ENCODE assay signal across 11 mouse cellular contexts in the genomic region with DNA sequence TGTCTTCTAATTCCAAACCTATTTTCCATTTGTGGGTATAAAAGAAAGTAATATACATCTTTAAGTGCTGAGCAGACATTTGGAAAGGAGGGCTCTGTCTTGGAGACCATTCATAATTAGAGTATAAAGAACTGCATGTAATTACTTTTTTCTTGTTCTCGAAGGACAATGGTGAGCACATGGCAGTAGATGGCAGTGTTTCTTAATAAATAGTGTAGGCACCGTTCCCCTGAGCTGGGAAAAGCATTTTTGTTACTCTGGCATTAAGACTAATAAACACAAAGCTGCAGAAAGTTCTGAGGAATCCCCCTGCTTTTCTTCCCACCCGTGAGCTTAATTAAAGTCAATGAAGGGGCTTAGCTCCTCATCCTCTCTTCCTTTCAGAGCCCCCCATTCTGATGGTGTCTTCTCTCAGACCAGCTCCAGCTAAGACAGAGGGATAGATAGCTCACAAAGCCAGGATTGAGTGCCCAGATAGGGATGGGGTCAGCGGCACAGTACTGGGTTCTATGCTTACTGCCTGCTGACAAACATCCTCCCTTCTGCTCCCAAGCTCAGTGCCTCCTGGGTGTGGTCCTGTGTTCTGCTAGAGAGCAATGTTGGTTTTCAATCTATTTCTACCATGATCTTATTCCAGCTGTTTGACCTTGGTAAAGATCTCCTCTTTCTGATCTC. TPM values are rescaled to one million over a fixed set of nuclear protein-coding genes. Genes with fewer than 3 reads are reported as not detected.
DNase-seq lines count a peak whose midpoint lies in the region; ATAC-seq and TF ChIP-seq lines count a peak whose summit lies in the region.
"Had no signal": no experiment of that assay in that cellular context is flagged by ENCODE, and none has a peak within 500 bp of the region (broad histone marks: within the 10 kb centered on the region; RNA-seq: fewer than 3 reads in every experiment).

No protein-coding gene starts in this region.

- 13% methylated on average over 4 of the region's 4 CpGs for WGBS in midbrain, embryonic 16.5 days

- peak; percentile 76 for TF ChIP-seq CTCF in layer of hippocampus, adult 2 months (conservative IDR thresholded peaks at IDR 0.05)

- no peak overlapping the region for H3K4me2 ChIP-seq in midbrain, embryonic 16.5 days (ENCODE audit: low read length)
- H3K4me2 ChIP-seq: embryonic facial prominence, embryonic 13.5 days; limb, embryonic 13.5 days had no signal

- no peak overlapping the region for H3K4me3 ChIP-seq in layer of hippocampus, adult 2 months
- H3K4me3 ChIP-seq in midbrain, embryonic 16.5 days (ENCODE audit: low read depth, low read length), result no peak overlapping the region
- H3K4me3 ChIP-seq: embryonic facial prominence, embryonic 13.5 days; limb, embryonic 13.5 days had no signal

- no peaks in the 10 kb centered on the region for H3K9me3 ChIP-seq in midbrain, embryonic 16.5 days (replicated peaks; ENCODE audit: control insufficient read depth, low read length, poor library complexity, severe bottlenecking)
- H3K9me3 ChIP-seq: embryonic facial prominence, embryonic 13.5 days; limb, embryonic 13.5 days had no signal

- ATAC-seq in midbrain, embryonic 16.5 days, result peak; percentile 69

- H3K36me3 ChIP-seq in midbrain, embryonic 16.5 days (ENCODE audit: control insufficient read depth, insufficient read depth, low read length), result no peaks in the 10 kb centered on the region
- H3K36me3 ChIP-seq: embryonic facial prominence, embryonic 13.5 days; limb, embryonic 13.5 days had no signal

- no peaks in the 10 kb centered on the region for H3K27me3 ChIP-seq in midbrain, embryonic 16.5 days (ENCODE audit: control insufficient read depth, insufficient read depth, low read depth, low read length)

- no peak overlapping the region for H3K9ac ChIP-seq in midbrain, embryonic 16.5 days (ENCODE audit: low read depth, low read length)
- H3K9ac ChIP-seq: embryonic facial prominence, embryonic 13.5 days; limb, embryonic 13.5 days had no signal

- DNase-seq in layer of hippocampus, adult 2 months (ENCODE audit: low spot score in 2 of 2), result peak in 1 of 2 experiments; percentile 28
- no peak for DNase-seq in layer of hippocampus, postnatal 25 days (ENCODE audit: extremely low spot score in 1 of 2, low spot score in 1 of 2)
- DNase-seq in NIH3T3 (ENCODE audit: low read depth), result peak; percentile 53
- DNase-seq in embryo, embryonic 10.5 days (ENCODE audit: low spot score), result peak; percentile 54
- DNase-seq in spleen, postnatal 4 days (ENCODE audit: low spot score in 2 of 2), result no peak
- DNase-seq in adrenal gland, postnatal 10 days, result no peak
- DNase-seq in gastrocnemius, postnatal 4 days (ENCODE audit: low spot score in 2 of 2), result no peak
- DNase-seq: kidney, postnatal 10 days had no signal

- peaks cover 2% of the 10 kb centered on the region; the same call in 1 of the 2 replicates for H3K4me1 ChIP-seq in midbrain, embryonic 16.5 days (ENCODE audit: control insufficient read depth, insufficient read depth, low read length)
- H3K4me1 ChIP-seq: embryonic facial prominence, embryonic 13.5 days; limb, embryonic 13.5 days had no signal

- H3K27ac ChIP-seq in layer of hippocampus, adult 2 months, result no peak overlapping the region
- 0 out of 2 replicates have a peak overlapping the region, but pooled peaks have one; percentile 12 for H3K27ac ChIP-seq in midbrain, embryonic 16.5 days (ENCODE audit: low read length)
- H3K27ac ChIP-seq: embryonic facial prominence, embryonic 13.5 days; limb, embryonic 13.5 days had no signal

RNA-seq across cellular contexts. Expression of a gene that starts 29.3 kb away (rescaled TPM):
- 10 to 100 TPM; 27.9 to 28.9 TPM for total RNA-seq in layer of hippocampus, adult 2 months (2021)
- total RNA-seq in layer of hippocampus, postnatal 25 days (2021), result 10 to 100 TPM; 25.7 to 26.3 TPM
- 29.9 and 36.7 TPM in 2 replicates for polyA plus RNA-seq in midbrain, embryonic 16.5 days (2015; fragmentation: Nextera tagmentation; extraction: Ambion mirVana)
- total RNA-seq in adrenal gland, postnatal 10 days (2021), result 10 to 100 TPM; 36.6 to 37.7 TPM
- 10 to 100 TPM; 26.6 to 27.2 TPM for total RNA-seq in gastrocnemius, postnatal 4 days (2021)

Comparison
In these comparisons a context has a peak if more than half of its experiments do, and no peak if none do; other contexts are left out.
1. DNase-seq: peak in NIH3T3 (single experiment) and embryo, embryonic 10.5 days (single experiment); none in layer of hippocampus, postnatal 25 days (0 of 2), spleen, postnatal 4 days (0 of 2), adrenal gland, postnatal 10 days (single experiment) and gastrocnemius, postnatal 4 days (0 of 2).